Mouse (Mus musculus) hindbrain, embryonic 13.5 days (tissue): ENCODE data around the gene Ptprq. TPM values are rescaled to one million over a fixed set of nuclear protein-coding genes. Genes with fewer than 3 reads are reported as not detected.

Source experiments
- ATAC-seq: fragments of 200-750 bp; cut with Nextera tagmentation; 2 replicates; pipeline ENCODE4 v1.8.0; 2017; ENCODE audit warnings: moderate TSS enrichment; ENCODE audit not compliant: low FRiP score
- H3K27ac ChIP-seq: fragments of 300-500 bp; sonication (generic); 2 replicates; pipeline ENCODE4 v1.5.1; 2015; ENCODE audit warnings: inconsistent platforms, mild to moderate bottlenecking, moderate library complexity
- H3K27me3 ChIP-seq: fragments of 300-500 bp; sonication (generic); 2 replicates; pipeline ENCODE4 v1.6.1; 2015; ENCODE audit warnings: mild to moderate bottlenecking, inconsistent platforms
- H3K36me3 ChIP-seq: fragments of 300-500 bp; sonication (generic); 2 replicates; pipeline ENCODE4 v1.6.1; 2015; ENCODE audit warnings: mild to moderate bottlenecking, inconsistent platforms
- H3K4me1 ChIP-seq: fragments of 300-500 bp; sonication (generic); replicated peaks from 2 replicates; pipeline ENCODE4 v1.6.1; 2015; ENCODE audit warnings: inconsistent platforms
- H3K4me2 ChIP-seq: fragments of 300-500 bp; sonication (generic); 2 replicates; pipeline ENCODE4 v1.6.1; 2015; ENCODE audit warnings: inconsistent platforms, mild to moderate bottlenecking, moderate library complexity
- H3K4me3 ChIP-seq: fragments of 300-500 bp; sonication (generic); 2 replicates; pipeline ENCODE4 v1.5.1; 2015; ENCODE audit warnings: mild to moderate bottlenecking, inconsistent platforms
- H3K9ac ChIP-seq: fragments of 300-500 bp; sonication (generic); 2 replicates; pipeline ENCODE4 v1.6.1; 2015; ENCODE audit warnings: mild to moderate bottlenecking, inconsistent platforms
- H3K9me3 ChIP-seq: fragments of 300-500 bp; sonication (generic); 2 replicates; pipeline ENCODE4 v1.6.1; 2016; ENCODE audit warnings: inconsistent platforms
- WGBS: fragments of 180-500 bp; shearing (Covaris S2); methylation state at CpG from one replicate; pipeline ENCODE4 v1.1.7; 2015; 5-methylcytosine and 5-hydroxymethylcytosine counted together
- polyA plus RNA-seq: library from polyadenylated mRNA; unstranded; fragments of >200 nt; fragmentation: Nextera tagmentation; extraction: Ambion mirVana; gene quantifications from 2 replicates; pipeline ENCODE4 v1.2.1, GENCODE M21; 2015

Gene Ptprq
- polyA plus RNA-seq, 1 experiment from 2014 or later, result 0.08 TPM

DNA sequence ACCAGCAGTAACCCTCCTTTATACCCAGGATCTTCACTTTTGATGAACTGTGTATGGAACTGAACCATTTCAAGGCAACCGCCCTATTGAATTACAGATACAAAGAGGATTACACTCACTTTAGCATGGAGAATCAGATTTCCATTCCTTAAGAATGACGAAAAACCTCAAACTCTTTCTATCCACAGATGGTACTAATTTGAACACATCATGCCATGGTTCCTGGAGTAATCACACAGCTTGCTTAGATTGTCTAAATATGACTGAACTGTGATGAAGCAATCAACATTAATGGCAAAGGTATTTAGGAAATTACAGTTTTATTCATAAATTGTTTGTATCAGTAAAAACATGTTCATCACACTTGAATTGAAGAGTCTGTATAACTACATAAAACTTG lies 104.4 kb downstream of the Ptprq start:
- WGBS, result 82% methylated on average over 2 of the region's 2 CpGs
- H3K27ac ChIP-seq, result no peak overlapping the region
- no peak overlapping the region for H3K9ac ChIP-seq
- no peak overlapping the region for H3K4me2 ChIP-seq
- no peak overlapping the region for H3K4me3 ChIP-seq
- no peaks in the 10 kb centered on the region for H3K36me3 ChIP-seq
- H3K27me3 ChIP-seq, result no peaks in the 10 kb centered on the region
- H3K4me1 ChIP-seq, result no peaks in the 10 kb centered on the region
- no peak for ATAC-seq
- H3K9me3 ChIP-seq, result no peaks in the 10 kb centered on the region

DNA sequence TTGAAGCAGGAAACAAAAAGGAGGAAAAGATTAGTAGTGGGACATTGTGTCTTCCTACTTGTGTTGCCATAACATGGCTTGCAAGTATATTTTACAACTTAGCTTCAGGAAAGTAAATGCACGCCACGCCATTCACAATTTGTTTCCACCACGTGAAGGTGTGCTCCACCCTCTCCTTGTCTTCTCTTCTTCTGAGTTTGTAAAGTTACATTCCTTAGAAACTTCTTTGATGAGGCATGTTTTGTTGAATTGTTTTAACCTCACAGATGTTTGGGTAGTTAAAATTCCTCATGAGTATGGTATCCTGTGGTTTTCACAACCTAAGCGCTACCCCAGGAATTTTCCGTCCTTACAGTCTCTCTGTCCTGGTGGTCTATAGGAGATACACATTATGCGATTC lies 118.5 kb downstream of the Ptprq start:
- no peaks in the 10 kb centered on the region for H3K27me3 ChIP-seq
- no peak overlapping the region for H3K9ac ChIP-seq
- 92% methylated on average over 6 of the region's 6 CpGs for WGBS
- H3K9me3 ChIP-seq, result no peaks in the 10 kb centered on the region
- no peaks in the 10 kb centered on the region for H3K4me1 ChIP-seq
- no peak overlapping the region for H3K27ac ChIP-seq
- no peak for ATAC-seq
- no peak overlapping the region for H3K4me2 ChIP-seq
- H3K36me3 ChIP-seq, result no peaks in the 10 kb centered on the region
- no peak overlapping the region for H3K4me3 ChIP-seq

DNA sequence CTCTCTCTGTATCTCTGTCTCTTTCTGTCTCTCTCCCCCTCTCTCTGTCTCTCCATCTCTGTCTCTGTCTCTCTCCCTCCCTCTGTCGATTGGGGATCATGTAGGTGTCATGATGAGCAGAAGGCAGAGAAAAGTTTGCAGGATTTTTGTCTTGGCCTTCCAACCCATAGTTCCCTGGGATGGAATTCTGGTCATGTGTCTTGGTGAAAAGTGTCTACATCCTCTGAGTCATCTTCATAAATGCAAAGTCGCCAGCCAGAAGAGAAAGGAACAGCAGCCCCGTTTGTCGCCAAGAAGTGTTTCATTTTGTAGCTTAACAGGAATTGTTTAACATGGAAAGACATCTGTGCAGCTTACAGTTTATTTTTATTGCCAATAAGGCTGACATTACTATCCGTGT lies 136.5 kb downstream of the Ptprq start:
- H3K4me2 ChIP-seq, result no peak overlapping the region
- WGBS, result 83% methylated on average over 5 of the region's 5 CpGs
- ATAC-seq, result no peak
- no peak overlapping the region for H3K4me3 ChIP-seq
- no peaks in the 10 kb centered on the region for H3K36me3 ChIP-seq
- H3K9ac ChIP-seq, result no peak overlapping the region
- H3K27ac ChIP-seq, result no peak overlapping the region
- no peaks in the 10 kb centered on the region for H3K9me3 ChIP-seq
- H3K27me3 ChIP-seq, result no peaks in the 10 kb centered on the region
- H3K4me1 ChIP-seq, result no peaks in the 10 kb centered on the region

GRCm38 (mm10) chr10:107569044-107569443 lies 150.8 kb downstream of the Ptprq start:
- Histone ChIP-seq H3K4me3 (no peak overlapping the region), H3K9ac (no peak overlapping the region), H3K4me2 (no peak overlapping the region), H3K4me1 (no peaks in the 10 kb centered on the region), H3K27ac (no peak overlapping the region), H3K27me3 (no peaks in the 10 kb centered on the region), H3K36me3 (no peaks in the 10 kb centered on the region), H3K9me3 (no peaks in the 10 kb centered on the region)
- ATAC-seq, result no peak
- 63% methylated on average over 3 of the region's 3 CpGs for WGBS

- no peak overlapping the region for H3K4me3 ChIP-seq
- no peak overlapping the region for H3K9ac ChIP-seq
- 91% methylated on average over 4 of the region's 4 CpGs for WGBS
- H3K36me3 ChIP-seq, result no peaks in the 10 kb centered on the region
- no peak overlapping the region for H3K4me2 ChIP-seq
- H3K27me3 ChIP-seq, result no peaks in the 10 kb centered on the region
- H3K4me1 ChIP-seq, result no peaks in the 10 kb centered on the region
- H3K27ac ChIP-seq, result no peak overlapping the region
- no peak for ATAC-seq
- no peaks in the 10 kb centered on the region for H3K9me3 ChIP-seq
Observed at GRCm38 (mm10) chr10:107568261-107568660, 151.6 kb downstream of the Ptprq start.

DNA sequence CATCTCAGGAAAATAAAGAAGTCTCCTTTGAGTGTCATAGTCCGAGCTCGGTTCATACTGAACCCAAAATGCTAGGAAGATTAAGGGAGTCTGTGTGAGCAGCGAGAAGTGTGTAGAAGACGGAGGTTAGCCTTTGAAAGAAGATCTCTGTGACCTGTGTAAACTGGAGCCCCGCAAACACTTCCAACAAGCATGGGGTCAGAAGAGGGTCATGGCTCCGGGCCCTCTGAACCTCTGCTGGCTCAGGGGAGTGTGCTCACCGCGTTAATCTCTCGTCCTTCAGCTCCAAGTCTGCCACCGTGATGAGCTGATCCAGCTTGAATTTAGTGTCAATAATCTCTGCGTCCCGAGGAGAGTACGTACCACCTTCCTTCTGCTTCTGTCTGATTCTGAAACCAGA lies 157.0 kb downstream of the Ptprq start:
- Histone ChIP-seq H3K9ac (no peak overlapping the region), H3K36me3 (no peaks in the 10 kb centered on the region), H3K4me2 (no peak overlapping the region), H3K27ac (no peak overlapping the region), H3K4me3 (no peak overlapping the region), H3K27me3 (no peaks in the 10 kb centered on the region), H3K4me1 (no peaks in the 10 kb centered on the region), H3K9me3 (no peaks in the 10 kb centered on the region)
- WGBS, result 29% methylated on average over 13 of the region's 13 CpGs
- ATAC-seq, result no peak

DNA sequence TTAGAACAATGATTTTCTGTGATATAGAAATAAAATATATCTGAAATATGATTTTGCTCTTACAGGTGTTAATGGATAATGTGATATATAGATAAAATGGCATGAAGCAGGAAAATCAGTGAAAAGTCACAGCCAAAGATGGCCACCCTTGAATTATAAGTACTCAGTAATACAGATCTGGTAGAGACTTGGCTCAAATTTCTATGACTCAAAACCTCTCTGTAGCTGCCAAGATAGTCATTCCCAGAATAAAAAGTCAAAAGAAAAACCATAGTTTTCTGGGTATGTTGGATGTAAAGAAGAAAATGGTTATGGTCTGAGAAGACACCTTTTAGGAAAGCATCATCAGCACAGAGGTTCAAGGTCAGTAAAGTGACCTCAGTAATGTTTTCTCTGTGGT lies 159.0 kb downstream of the Ptprq start:
- Histone ChIP-seq H3K4me2 (no peak overlapping the region), H3K9ac (no peak overlapping the region), H3K9me3 (no peaks in the 10 kb centered on the region), H3K36me3 (no peaks in the 10 kb centered on the region), H3K4me3 (no peak overlapping the region), H3K27me3 (no peaks in the 10 kb centered on the region), H3K27ac (no peak overlapping the region), H3K4me1 (no peaks in the 10 kb centered on the region)
- ATAC-seq, result no peak

GRCm38 (mm10) chr10:107543026-107543425 lies 176.8 kb downstream of the Ptprq start:
- 56% methylated on average over 1 of the region's 1 CpGs for WGBS
- no peak for ATAC-seq
- Histone ChIP-seq H3K4me3 (no peak overlapping the region), H3K9ac (no peak overlapping the region), H3K9me3 (no peaks in the 10 kb centered on the region), H3K27ac (no peak overlapping the region), H3K36me3 (no peaks in the 10 kb centered on the region), H3K27me3 (no peaks in the 10 kb centered on the region), H3K4me2 (no peak overlapping the region), H3K4me1 (no peaks in the 10 kb centered on the region)

GRCm38 (mm10) chr10:107528758-107529157 lies 191.1 kb downstream of the Ptprq start:
- WGBS, result 76% methylated on average over 1 of the region's 1 CpGs
- no peak for ATAC-seq
- Histone ChIP-seq H3K9me3 (no peaks in the 10 kb centered on the region), H3K27ac (no peak overlapping the region), H3K9ac (no peak overlapping the region), H3K36me3 (no peaks in the 10 kb centered on the region), H3K27me3 (no peaks in the 10 kb centered on the region), H3K4me3 (no peak overlapping the region), H3K4me1 (no peaks in the 10 kb centered on the region), H3K4me2 (no peak overlapping the region)

GRCm38 (mm10) chr10:107519216-107519615 lies 200.6 kb downstream of the Ptprq start:
- H3K27ac ChIP-seq, result no peak overlapping the region
- H3K9me3 ChIP-seq, result no peaks in the 10 kb centered on the region
- no peaks in the 10 kb centered on the region for H3K36me3 ChIP-seq
- H3K27me3 ChIP-seq, result no peaks in the 10 kb centered on the region
- H3K4me3 ChIP-seq, result no peak overlapping the region
- WGBS, result 83% methylated on average over 5 of the region's 5 CpGs
- no peaks in the 10 kb centered on the region for H3K4me1 ChIP-seq
- ATAC-seq, result no peak
- no peak overlapping the region for H3K9ac ChIP-seq
- H3K4me2 ChIP-seq, result no peak overlapping the region

- H3K9me3 ChIP-seq, result no peaks in the 10 kb centered on the region
- H3K9ac ChIP-seq, result no peak overlapping the region
- WGBS, result 81% methylated on average over 7 of the region's 7 CpGs
- no peak overlapping the region for H3K4me3 ChIP-seq
- H3K27ac ChIP-seq, result no peak overlapping the region
- H3K36me3 ChIP-seq, result no peaks in the 10 kb centered on the region
- no peaks in the 10 kb centered on the region for H3K27me3 ChIP-seq
- no peak for ATAC-seq
- H3K4me2 ChIP-seq, result no peak overlapping the region
- no peaks in the 10 kb centered on the region for H3K4me1 ChIP-seq
Observed at GRCm38 (mm10) chr10:107516641-107517040, 203.2 kb downstream of the Ptprq start.

DNA sequence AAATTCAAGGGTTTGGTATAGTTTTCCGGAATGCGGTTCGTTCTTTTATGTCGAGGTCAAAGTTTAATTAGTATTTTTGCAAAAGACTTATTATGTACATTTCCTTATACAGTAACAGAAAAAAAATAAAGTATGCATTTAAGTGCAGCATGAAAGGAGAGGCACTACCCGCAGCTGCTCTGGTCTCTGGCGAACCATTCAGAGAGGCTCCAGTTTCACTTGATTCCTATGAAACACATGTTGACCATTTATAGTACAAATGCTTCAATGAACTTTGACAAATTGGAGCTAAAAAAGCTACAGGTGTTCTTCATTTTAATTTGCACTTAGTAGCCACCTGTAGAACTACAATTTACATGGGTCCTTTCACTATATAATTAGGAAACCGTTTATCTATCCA lies 205.1 kb downstream of the Ptprq start:
- Histone ChIP-seq H3K36me3 (no peaks in the 10 kb centered on the region), H3K4me1 (no peaks in the 10 kb centered on the region), H3K27ac (no peak overlapping the region), H3K4me2 (no peak overlapping the region), H3K4me3 (no peak overlapping the region), H3K9ac (no peak overlapping the region), H3K27me3 (no peaks in the 10 kb centered on the region), H3K9me3 (no peaks in the 10 kb centered on the region)
- 84% methylated on average over 7 of the region's 7 CpGs for WGBS
- ATAC-seq, result no peak

DNA sequence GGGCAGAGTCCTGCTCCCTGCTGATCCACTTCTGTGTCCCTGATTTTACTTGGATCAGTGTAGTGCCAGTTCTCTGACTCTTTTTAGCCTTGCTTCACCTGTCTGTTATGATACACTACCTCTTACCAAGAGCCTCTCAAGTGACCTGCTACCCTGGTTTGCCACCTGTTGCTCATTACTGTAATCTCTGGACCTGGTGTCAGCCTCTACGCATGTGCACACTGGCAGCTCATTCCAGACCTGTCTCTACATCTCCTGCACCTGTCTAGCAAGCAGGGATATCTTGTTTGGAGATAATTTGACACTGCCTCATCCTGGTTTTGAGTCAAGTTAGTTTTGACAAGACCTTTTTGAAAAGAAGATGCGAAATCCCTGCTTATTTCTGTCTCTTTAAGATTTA lies 213.5 kb downstream of the Ptprq start:
- Histone ChIP-seq H3K27ac (no peak overlapping the region), H3K9me3 (no peaks in the 10 kb centered on the region), H3K4me2 (no peak overlapping the region), H3K36me3 (no peaks in the 10 kb centered on the region), H3K4me3 (no peak overlapping the region), H3K9ac (no peak overlapping the region), H3K4me1 (no peaks in the 10 kb centered on the region), H3K27me3 (no peaks in the 10 kb centered on the region)
- ATAC-seq, result no peak
- 93% methylated on average over 2 of the region's 2 CpGs for WGBS

GRCm38 (mm10) chr10:107503430-107503829 lies 216.4 kb downstream of the Ptprq start:
- Histone ChIP-seq H3K36me3 (no peaks in the 10 kb centered on the region), H3K9ac (no peak overlapping the region), H3K4me3 (no peak overlapping the region), H3K4me1 (no peaks in the 10 kb centered on the region), H3K9me3 (no peaks in the 10 kb centered on the region), H3K27me3 (no peaks in the 10 kb centered on the region), H3K27ac (no peak overlapping the region), H3K4me2 (no peak overlapping the region)
- WGBS, result 88% methylated on average over 4 of the region's 4 CpGs
- no peak for ATAC-seq
